Mouse (Mus musculus) ZHBTc4 (cell line): ENCODE results near the gene Fras1.

Source experiments
- DNase-seq: peaks from one replicate; pipeline ENCODE4 v3.0.0-alpha.2; 2011; ENCODE audit warnings: low read depth, low spot score

The Fras1 gene

DNA sequence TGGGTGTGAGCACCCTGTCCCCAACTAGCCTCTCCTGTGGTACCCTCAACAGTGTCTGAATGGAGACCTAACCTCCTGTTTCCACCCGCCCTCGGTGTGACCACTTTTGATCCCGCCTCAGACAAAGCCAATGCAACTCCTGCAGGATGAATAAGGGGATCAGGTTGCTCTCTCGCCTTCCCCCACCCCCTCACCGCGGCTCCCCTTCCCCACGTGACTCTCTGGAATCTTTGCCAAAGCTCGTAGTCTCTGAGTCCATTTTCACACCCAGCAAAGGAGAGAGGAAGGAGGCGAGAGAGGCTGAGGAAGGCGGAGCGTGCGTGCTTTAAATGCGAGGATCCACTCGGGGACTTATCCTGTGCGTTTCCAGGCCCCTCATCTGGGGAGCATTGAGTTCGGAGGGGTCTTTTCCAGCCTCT lies at the start of gene Fras1:
Gene Fras1, plus strand, starts transcription at position 389 of the 419 bp plus-strand sequence.
- DNase-seq: peak; percentile 64

DNA sequence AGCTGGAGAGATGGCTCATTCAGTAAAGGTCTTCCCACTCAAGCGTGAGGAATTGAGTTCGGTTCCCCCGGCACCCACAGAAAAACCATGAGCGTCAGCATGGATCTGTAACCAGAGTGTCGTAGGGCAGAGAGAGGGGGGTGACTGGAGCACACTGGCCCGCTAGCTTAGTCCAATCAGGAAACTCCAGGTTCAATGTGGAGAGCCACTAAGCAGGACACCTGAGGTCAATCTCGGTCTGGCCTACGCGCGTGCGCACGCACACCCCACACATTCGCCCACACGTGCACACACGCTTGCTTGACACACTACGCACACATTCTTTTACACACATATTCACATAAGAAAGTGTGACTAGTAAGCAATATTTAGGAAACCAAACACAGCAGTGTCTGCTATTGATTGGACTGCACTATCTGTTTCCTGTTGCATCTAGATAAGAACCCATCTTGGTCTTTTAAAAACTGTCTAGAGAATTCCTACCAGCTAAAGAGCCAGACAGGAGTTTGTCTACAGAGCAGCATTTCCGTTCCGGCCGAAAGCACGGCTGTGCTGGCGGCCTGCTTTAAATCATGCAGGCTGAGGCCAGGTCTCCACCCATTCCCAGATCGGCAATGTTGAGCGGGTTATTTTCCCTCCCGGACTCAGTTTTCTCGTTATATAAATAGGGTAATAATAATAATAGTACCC lies 42.6 kb upstream of the Fras1 start:
- peak; percentile 13 for DNase-seq

DNA sequence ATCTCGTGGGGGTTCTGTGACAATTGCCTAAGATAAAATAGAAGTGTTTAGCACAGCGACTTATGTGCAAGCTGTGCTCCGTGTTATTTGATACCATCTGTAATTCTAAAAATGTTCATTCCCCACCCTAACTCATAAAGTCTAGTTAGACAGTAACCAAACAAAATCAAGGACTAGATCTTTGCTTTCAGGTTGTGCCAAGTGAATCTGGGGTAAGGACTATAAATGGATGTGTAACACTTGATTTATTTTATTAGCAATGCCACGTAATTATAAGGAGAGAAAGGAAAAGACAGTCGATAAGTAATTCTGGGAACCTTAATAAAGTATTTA lies 42.1 kb upstream of the Fras1 start:
- DNase-seq: no peak

DNA sequence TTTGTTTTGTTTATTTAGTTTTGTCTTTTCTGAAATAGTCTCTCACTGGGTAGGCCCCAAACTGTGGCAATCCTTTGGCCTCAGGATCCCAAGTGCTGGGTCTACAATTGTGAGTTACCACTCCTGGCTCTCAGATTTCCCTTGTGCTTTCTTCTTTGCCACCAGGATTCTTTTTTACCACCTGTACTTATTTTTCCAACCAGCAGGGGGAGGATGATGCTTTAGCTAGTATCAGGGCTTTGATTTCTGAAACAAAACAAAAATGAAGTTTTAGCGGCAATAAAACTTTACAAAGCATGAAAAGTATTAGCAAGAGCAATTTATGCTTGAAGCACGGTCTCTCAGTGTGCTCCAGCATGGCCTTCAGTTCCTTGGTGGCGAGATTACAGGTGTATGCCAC lies 39.8 kb upstream of the Fras1 start:
- DNase-seq: peak; percentile 42

DNA sequence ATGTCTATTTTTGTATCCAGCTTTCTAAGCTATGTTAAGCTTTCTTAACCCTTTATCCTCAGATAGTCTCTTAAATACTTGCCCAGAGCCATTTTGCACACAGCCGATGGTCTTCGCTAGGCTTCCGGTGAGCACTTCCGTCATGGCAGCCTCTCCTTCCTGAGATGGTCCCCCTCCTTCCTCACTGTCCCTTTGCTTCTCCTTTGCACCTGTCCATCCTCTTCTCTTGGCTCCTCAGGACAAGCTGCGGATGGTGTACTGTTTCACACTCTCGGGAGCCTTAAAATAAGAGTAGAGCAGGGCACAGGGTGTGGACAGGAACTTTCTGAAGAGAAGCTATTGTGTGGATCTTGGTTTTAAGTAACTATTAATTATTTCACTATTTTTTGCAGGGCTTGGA lies 33.2 kb upstream of the Fras1 start:
- DNase-seq: no peak

DNA sequence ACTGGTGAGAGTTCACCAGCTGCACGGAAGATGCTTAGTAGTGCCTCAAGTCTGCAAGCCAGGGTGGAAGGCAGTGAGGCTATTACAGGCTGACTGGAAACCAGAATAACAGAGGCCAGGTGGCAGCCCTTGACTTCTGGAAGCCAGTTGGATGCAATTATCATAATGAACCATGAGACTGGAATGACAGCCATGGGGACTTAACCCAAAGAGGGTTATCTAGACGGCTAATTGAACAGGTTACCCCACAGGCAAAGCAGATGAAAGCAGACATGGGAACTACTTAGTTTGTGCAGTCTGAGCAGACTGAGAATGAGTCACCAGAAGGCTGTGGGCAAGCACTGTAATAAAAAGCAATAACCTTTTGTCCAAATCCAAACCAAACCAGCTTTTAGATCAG lies 28.8 kb upstream of the Fras1 start:
- no peak for DNase-seq

DNA sequence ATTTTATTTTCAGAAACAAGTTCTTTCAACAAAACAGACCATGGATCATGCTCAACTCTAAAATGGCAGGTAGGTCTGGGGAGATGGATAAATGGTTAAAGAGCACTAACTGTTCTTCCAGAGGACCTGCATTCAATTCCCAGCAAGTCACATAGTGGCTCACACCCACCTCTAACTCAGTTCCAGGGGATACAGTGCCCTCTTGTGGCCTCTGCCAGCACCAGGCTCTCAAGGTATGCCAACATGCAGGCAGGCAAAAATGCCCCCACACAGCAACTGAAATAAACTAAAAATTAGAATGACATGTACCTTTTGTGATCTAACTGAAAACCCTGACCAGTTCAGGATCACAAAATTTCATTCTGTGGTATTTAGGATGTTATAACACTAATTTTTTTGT lies 21.8 kb upstream of the Fras1 start:
- peak; percentile 57 for DNase-seq

DNA sequence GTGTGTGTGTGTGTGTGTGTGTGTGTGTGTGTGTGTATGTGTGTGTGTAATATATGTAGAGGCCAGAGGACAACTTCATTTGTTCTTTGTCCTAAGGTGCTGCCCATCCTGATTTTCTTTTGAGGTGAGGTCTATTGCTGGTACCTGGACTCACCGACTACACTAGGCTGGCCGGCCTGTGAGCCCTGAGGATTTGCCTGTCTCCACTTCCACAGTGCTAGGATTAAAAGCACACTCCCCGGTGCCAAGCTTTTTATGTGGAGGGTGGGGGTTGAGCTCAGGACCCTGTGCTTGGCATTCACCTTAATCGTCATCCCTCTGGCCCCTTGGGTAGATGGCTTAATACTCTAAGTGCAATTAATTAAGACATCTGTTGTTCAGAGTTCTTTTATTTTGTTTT lies 9.8 kb upstream of the Fras1 start:
- DNase-seq: no peak

DNA sequence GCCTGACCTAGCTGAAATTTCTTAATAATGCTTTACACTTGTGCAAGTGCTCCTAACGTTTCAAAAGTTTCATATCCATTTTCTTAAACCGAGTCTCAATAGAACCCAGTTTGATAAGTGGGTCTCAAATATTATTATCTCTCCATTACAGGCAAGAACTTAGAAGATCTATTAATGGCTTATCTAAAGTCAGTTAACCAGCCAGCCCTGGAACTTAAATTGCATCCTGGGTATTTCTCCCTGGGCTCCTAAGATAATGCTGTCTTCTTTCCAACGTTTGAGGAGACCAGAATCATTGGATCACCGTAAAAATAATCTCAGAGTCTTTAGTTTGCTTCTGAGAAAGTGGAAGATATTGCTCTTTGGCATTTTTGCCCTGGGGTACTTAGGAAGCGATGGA lies 8.2 kb upstream of the Fras1 start:
- DNase-seq: no peak

DNA sequence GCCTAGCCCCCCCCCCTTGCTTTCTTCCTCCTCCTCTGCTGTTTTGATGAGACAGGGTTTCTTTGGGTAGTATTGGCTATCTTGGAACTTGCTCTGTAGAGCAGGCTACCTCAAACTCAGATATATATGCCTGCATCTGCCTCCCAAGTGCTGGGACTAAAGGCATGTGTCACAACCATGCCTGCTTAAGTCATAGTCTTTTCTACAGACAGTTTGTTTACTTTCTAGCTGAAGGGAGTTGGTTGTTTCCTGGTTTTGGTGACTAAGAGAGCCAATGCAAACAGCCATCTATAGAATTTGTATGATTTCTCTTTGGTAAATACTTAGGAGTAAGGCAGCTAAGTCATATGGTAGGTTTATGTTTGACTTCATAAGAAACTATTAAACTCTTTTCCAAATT lies 6.5 kb upstream of the Fras1 start:
- DNase-seq: no peak

DNA sequence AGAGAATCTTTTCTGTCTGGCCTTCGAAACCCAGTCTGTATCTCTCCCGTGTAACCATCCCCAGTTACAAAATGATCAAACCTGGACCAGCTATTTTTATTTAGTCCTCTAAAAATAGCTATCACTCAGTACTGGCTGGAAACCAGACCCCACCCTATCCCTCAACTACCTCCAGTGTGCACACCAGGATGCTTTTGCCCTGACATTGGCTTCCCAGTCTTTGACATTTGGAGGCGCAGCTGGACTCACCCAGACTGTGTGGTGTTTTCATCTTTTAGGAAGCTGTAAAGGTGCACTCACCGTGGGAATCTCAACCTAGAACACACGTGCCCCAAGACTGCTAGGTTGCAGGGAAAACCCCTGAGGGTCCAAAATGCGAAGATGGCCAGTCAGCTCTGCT lies 649 bp upstream of the Fras1 start:
- no peak for DNase-seq

DNA sequence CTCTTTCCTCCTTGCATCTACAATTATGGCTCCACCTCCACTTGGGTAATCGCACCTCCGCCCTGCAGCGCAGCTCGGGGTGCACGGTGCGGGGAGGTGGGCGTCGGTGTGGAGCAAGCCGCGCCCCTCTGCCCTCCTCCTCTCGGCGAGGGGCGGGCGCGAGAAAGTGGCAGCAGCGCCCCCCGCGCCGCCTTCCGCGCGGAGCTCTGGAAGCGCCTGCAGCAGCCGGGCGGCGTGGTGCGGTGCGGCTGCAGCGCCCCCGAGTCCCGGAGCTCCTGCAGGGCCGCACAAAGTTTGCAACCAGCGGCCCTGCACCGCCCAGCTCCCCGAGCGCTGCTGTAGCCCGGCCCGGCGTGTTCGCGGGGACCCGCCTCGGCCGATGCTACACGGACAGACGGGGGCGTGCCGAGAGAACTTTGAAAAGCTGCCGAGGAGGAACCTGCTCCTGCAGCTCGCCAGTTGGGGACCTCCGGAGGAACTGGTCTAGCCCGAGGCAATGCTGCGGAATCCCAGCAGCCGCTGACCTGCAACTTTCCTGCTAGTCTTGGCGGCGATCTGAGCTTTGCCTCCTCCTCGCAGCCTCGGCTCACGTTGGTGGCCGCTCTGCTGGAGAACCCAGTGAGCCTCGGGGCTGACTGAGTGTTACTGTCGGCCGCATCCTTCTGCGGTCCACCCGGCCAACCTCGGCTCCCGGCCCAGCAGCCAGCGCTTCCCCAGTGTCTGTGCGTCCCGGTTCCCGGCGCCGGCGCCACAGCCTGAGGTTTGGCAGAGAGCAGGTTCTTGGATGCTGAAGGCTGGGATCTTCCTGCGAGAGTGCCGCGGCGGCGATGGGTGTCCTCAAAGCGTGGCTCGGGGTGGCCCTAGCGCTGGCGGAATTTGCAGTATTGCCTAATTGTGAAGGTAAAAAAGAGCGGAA lies 489 bp downstream of the Fras1 start:
- peak; percentile 77 for DNase-seq

DNA sequence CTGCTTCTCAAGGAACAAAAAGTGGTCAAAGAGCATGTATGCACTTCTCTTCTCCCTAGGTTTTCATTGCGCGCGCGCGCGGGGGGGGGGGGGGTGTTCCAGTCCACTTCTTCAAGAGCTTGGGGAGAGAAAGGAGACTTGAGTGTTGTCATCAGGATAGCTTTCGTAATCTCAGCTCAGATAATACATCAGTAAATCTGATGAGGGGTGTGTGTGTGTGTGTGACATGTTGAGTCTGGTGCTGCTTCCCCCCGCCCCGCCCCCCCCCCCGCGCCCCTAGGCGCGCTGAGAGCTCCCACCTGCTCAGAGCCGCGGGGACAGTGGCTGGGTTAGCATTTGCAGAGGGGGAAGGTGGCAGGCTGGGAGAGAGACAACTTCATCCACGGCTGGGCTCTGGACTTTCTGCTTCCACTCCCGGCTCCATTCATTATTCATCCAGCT lies 1.7 kb downstream of the Fras1 start:
- no peak for DNase-seq

DNA sequence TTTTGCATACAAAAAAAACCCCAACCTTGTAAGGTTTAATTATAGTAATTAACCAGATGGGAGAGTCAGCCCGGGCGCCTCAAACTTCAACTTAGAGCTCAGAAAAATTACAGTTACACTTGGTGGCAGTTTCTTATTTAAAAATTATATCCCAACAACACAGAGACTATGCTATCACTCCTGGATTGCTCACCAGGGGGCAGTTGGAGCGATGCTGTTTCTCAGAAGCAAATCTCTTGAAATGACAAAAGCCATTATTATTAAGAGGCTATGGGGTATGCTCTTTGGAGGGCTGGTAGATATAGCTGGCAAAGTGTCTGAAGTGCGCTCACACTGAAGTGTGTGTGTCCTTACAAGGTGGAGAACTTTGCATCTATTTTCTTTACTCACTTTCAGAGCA lies 2.5 kb downstream of the Fras1 start:
- no peak for DNase-seq

DNA sequence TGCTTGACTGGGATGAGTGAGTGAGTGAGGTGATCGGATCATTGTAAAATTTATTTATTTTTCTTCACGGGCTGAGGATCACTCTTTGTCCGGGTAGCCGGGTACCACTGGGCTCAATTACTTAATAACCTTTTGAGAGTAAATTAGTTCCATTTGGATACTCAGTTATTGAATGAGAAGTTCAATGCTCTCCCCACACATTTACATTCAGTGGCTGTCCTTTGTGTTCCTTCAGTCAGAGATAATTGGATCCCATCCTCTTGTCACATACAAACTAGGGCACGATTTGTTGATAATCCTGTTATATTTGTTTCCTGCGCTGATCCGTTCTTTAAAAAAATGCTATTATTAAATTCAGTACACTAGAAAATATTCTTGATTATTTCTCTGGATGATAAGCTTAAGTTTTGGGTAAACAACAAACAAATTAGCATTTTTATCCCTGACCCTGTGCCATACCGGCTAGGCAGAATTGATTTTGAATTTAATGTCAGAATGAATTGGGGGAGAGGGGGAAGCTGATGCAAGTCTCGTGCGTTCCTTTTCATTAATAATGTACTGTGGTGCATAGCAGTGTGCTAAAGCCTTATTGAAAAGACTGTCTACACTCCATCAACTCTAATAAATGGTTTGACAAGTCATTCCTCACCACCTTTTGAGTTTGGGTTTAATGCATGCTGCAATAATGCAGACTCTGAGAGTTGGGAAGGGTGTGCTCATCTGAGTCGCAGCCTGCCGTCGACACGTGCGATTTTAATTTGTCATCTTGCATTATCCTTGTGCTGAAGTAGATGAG lies 12.6 kb downstream of the Fras1 start:
- DNase-seq: no peak

DNA sequence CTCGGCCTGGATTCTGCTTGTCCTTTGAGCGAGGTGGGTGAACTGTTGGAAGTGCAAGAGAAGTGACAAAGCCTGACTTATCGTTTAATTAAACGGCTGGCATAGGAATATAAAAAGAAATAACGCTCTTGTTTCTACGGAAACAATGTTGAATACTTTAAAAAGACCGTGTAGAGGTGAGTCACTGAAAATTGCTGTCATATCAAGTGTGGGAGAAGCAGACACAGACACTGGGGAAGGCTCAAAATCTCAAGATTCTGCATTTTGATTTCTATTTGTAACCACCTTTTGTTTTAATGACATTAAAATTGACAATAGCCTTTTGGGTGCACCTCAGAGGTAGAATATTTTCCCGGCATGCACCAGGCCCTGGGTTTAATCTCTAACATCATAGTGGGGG lies 14.6 kb downstream of the Fras1 start:
- DNase-seq: no peak

DNA sequence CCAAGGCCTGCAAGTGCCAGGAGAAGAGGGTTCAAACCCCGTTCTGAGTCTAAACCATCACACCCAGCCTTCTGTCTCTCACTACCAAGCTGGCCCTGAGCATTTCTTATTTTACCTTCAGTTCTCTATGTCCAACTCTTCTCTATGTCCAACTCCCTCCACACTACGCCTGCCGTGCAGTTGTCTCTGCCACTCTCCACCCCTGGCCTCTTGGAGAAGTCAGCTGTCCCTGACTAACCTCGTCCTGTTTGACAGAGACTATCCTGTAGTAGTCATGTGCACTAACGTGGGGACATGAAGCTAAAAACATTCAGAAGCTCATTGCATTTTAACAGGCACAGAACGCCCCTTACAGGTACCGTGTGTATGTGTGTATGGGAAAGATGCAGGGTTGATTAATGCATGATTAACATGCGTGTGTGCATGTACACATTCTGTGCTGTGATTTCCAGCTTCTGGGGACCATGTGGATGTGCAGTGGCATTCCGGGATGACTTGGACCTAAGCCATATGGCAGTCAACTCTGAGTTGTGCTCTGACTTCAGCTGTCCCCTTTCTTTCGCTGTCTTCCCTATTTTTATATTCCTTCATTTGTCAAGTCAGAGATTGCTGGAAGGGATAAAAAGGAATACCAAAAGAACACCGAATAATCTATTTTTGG lies 16.3 kb downstream of the Fras1 start:
- DNase-seq: no peak

DNA sequence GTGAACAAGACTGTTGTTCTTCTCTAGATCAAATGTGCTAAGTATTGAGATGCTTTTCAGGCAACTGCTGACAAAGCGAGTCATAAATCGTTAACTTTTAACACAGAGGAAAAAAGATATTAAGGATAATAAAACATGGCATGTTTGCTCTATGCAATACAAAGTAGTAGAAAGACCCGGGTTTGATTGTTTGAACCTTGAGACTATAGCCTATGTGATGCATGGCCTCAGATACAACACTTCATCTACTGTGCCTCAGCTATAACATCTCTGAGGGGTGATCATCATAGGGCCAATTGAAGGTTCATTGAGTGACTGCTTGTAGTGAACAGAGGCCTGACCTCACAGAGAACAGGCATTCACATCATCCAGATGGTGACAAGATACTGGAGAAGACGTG lies 17.3 kb downstream of the Fras1 start:
- DNase-seq: no peak

DNA sequence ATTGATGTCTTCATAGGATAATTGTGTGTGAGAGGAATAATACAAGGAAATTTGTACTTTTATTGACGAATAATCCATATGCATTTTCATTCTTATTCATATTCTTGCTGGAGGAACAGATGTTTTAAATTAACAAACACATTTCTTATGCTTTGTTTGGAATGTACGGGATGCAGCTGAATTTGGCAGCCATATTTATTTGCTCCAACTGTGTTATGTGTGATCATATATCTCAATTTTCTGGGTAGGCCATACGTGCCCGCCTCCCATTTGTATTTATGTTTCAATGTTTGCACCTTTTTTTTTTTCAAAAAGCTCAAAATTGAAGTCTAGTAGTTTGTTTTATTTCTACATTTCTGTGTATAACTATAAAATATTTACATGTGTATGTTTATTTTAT lies 21.2 kb downstream of the Fras1 start:
- DNase-seq: no peak

DNA sequence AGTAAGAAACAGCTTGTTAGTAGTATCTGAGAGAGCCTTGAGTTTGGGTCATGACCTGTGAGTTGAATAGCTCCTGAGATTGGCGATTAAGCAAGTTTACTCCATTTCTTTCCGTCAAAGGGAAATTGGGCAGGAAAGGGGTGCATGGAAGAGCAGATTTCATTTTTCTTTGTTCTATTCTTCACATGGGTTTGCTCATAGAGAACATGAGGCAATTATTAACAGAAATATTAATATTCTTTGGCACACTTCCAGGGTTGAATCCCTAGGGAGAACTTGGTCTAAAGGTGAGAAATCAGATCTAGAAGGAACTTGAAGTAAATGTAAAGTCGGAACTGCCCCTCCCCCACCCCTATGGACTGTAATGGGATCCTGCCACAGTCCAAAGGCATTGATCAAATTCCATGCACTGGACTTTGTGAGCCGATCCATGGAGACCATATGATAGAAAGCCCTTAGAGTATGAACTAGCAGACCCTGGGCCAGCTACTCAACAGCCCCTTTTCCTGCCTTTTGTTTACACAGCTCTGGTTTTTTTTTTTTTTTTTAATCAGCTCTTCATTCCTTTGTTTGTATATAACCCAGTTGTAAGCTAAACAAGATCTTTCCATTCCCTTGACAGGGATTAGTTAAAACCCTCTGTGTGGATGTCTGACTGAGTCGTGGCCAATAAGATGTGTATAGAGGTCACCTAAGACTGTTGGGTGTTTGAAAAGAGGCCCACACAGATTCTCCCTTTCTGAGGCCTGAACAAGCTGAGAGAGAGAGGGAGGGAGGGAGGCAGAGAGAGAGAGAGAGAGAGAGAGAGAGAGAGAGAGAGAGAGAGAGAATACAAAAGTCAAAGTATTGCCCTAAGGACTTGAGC lies 22.3 kb downstream of the Fras1 start:
- DNase-seq: no peak

DNA sequence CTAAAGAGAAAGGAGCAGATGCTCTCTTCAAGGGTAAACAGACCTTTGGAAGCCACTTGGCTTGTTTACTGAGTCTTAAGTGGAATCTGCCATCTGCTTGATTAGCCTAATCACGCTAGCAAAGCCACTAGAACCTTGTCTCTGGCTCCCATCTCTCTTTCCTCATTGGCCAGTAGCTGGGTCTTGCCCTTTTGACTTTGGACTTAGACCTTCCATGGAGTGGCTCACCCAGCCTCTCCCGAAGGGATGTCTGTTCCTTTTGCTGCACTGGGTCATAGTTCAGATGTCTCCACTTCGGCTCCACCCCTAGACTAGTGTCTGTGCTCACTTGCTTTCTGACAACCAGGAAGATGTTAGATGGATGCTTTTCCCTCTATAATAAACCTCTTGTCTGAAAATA lies 28.8 kb downstream of the Fras1 start:
- DNase-seq: no peak
